Mouse (Mus musculus): ENCODE measurements around the gene Actl7b. TPM values are rescaled to one million over a fixed set of nuclear protein-coding genes. Genes with fewer than 3 reads are reported as not detected.

Gene Actl7b
- polyA plus RNA-seq, 1 experiment = not detected

DNA sequence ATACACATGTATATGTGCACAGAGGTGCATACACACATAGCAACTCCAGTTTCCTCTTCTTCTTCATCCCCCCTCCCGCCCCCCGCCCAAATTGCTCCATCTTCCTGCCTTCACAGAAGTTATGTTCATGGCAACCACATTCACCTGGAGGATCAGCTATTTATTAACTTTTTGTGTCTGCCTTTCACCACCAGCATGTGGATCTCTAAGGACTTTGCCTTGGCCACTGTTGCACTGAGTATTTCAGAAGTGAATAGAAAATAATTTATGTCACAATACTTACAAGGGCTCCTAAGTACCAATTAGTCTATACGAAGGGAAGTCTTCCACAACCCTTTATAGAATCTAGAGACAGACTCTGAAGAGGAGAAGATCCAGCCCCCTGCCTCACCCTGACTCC is 23.3 kb downstream of the Actl7b start:
- H3K27ac ChIP-seq (ENCODE audit: insufficient read depth, low read length) = no peak overlapping the region
- H3K4me3 ChIP-seq (ENCODE audit: insufficient read depth, low read length) = no peak overlapping the region
- TF ChIP-seq CTCF (IDR thresholded peaks at IDR 0.05; ENCODE audit: borderline replicate concordance, insufficient read depth, low read length) = no peak
- no peak for TF ChIP-seq POLR2A (IDR thresholded peaks at IDR 0.05; ENCODE audit: low read depth, low read length)
- H3K4me1 ChIP-seq (ENCODE audit: control insufficient read depth, insufficient read depth, low read length) = no peaks in the 10 kb centered on the region

GRCm38 (mm10) chr4:56716801-56717200 is 24.4 kb downstream of the Actl7b start:
- Histone ChIP-seq H3K4me3 (ENCODE audit: insufficient read depth, low read length) (no peak overlapping the region), H3K27ac (ENCODE audit: insufficient read depth, low read length) (no peak overlapping the region), H3K4me1 (ENCODE audit: control insufficient read depth, insufficient read depth, low read length) (no peaks in the 10 kb centered on the region)
- TF ChIP-seq POLR2A (IDR thresholded peaks at IDR 0.05; ENCODE audit: low read depth, low read length) (no peak), CTCF (IDR thresholded peaks at IDR 0.05; ENCODE audit: borderline replicate concordance, insufficient read depth, low read length) (no peak)

- Histone ChIP-seq H3K4me3 (ENCODE audit: insufficient read depth, low read length) (no peak overlapping the region), H3K4me1 (ENCODE audit: control insufficient read depth, insufficient read depth, low read length) (no peaks in the 10 kb centered on the region), H3K27ac (ENCODE audit: insufficient read depth, low read length) (no peak overlapping the region)
- TF ChIP-seq POLR2A (IDR thresholded peaks at IDR 0.05; ENCODE audit: low read depth, low read length) (no peak), CTCF (IDR thresholded peaks at IDR 0.05; ENCODE audit: borderline replicate concordance, insufficient read depth, low read length) (no peak)
Observed at GRCm38 (mm10) chr4:56713155-56713554, 28.1 kb downstream of the Actl7b start.

DNA sequence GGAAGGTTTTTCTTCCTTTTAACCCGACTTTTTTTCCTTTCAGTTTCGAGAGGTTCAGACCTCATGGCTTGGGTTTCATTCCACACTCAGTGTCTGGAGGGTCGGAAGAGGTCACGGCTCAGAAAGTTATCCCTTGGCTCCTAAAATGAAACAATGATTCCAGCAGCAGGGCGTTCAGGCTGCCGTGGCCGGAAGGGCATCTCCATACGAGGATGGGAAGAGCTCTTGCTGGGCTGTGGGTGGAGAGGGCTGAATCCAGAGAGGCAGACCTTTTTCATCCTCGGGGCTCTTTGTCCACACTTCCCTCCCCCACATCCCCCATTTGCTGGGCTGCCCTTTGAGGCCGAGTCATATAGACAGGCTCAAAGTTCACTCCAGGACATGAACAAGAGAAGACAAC is 39.0 kb downstream of the Actl7b start:
- Histone ChIP-seq H3K4me1 (ENCODE audit: control insufficient read depth, insufficient read depth, low read length) (no peaks in the 10 kb centered on the region), H3K4me3 (ENCODE audit: insufficient read depth, low read length) (no peak overlapping the region), H3K27ac (ENCODE audit: insufficient read depth, low read length) (no peak overlapping the region)
- no peak for TF ChIP-seq CTCF (IDR thresholded peaks at IDR 0.05; ENCODE audit: borderline replicate concordance, insufficient read depth, low read length)
- no peak for TF ChIP-seq POLR2A (IDR thresholded peaks at IDR 0.05; ENCODE audit: low read depth, low read length)

DNA sequence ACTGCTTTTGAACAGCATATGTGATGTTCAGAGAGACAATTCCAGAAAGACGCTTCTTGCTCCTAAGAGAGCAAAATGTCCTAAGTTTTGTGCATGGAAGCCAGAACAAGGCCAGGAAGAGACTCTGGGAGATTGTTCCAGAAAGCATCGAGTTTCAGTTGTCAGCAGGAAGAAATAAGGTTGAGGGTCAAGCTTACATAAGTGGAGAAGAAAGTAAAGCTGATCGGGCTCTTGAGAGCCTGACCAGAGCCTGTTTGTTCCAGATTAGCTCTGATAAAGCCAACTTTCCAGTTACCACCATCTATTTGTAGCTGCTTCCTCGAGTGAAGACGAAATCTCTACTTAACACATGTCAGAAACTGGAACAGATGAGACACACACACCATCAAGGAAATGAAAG is 42.6 kb downstream of the Actl7b start:
- no peak overlapping the region for H3K4me3 ChIP-seq (ENCODE audit: insufficient read depth, low read length)

GRCm38 (mm10) chr4:56696401-56696800 is 44.8 kb downstream of the Actl7b start:
- TF ChIP-seq POLR2A (IDR thresholded peaks at IDR 0.05; ENCODE audit: low read depth, low read length) = no peak
- no peak for TF ChIP-seq CTCF (IDR thresholded peaks at IDR 0.05; ENCODE audit: borderline replicate concordance, insufficient read depth, low read length)
- Histone ChIP-seq H3K4me3 (ENCODE audit: insufficient read depth, low read length) (no peak overlapping the region), H3K27ac (ENCODE audit: insufficient read depth, low read length) (no peak overlapping the region), H3K4me1 (ENCODE audit: control insufficient read depth, insufficient read depth, low read length) (no peaks in the 10 kb centered on the region)

More for the DNA sequence above, 42.6 kb downstream of the Actl7b start:
- no peak overlapping the region for H3K27ac ChIP-seq (ENCODE audit: insufficient read depth, low read length)
- TF ChIP-seq POLR2A (IDR thresholded peaks at IDR 0.05; ENCODE audit: low read depth, low read length) = no peak
- TF ChIP-seq CTCF (IDR thresholded peaks at IDR 0.05; ENCODE audit: borderline replicate concordance, insufficient read depth, low read length) = no peak
- no peaks in the 10 kb centered on the region for H3K4me1 ChIP-seq (ENCODE audit: control insufficient read depth, insufficient read depth, low read length)

Other genes starting within 250 kb of the Actl7b start
- gene Gm26657, start 1.4 kb downstream of the Actl7b start, polyA plus RNA-seq (2011; ENCODE audit: insufficient read length, low read depth, missing spikeins) = not detected in 2 replicates
- gene Actl7a, start 2.0 kb upstream of the Actl7b start, polyA plus RNA-seq (2011; ENCODE audit: insufficient read length, low read depth, missing spikeins) = not detected in 2 replicates
- gene Elp1, start 60.9 kb upstream of the Actl7b start, polyA plus RNA-seq (2011; ENCODE audit: insufficient read length, low read depth, missing spikeins) = 41.6 and 51.3 TPM in 2 replicates
- 18.9 and 20.3 TPM in 2 replicates for gene Fam206a, start 60.9 kb upstream of the Actl7b start, polyA plus RNA-seq (2011; ENCODE audit: insufficient read length, low read depth, missing spikeins)
- 5.6 and 10.4 TPM in 2 replicates for gene Ctnnal1, start 123.7 kb upstream of the Actl7b start, polyA plus RNA-seq (2011; ENCODE audit: insufficient read length, low read depth, missing spikeins)
- gene Tmem245, start 206.0 kb upstream of the Actl7b start, polyA plus RNA-seq (2011; ENCODE audit: insufficient read length, low read depth, missing spikeins) = 24.8 and 28.8 TPM in 2 replicates
- 0.16 and 0.23 TPM in 2 replicates for gene Frrs1l, start 248.9 kb upstream of the Actl7b start, polyA plus RNA-seq (2011; ENCODE audit: insufficient read length, low read depth, missing spikeins)